Mouse (Mus musculus): ENCODE data around the gene Mical2.

- no peak for TF ChIP-seq GATA1 (IDR thresholded peaks at IDR 0.05; ENCODE audit: low read length)
- no peak for TF ChIP-seq TAL1 (IDR thresholded peaks at IDR 0.05; ENCODE audit: low read length)
These were observed 127.4 kb downstream of the Mical2 start for GRCm38 (mm10) chr7:112353011-112353410.

All from erythroblast, embryonic 14.5 days (primary cell).